Mouse (Mus musculus) MEL (cell line): ENCODE measurements around the gene Stat5a. TPM values are rescaled to one million over a fixed set of nuclear protein-coding genes. Genes with fewer than 3 reads are reported as not detected.

Source experiments
- DNase-seq: peaks from one replicate; pipeline ENCODE4 v3.0.0; 2011; ENCODE audit warnings: low read depth, low spot score
- H3K27ac ChIP-seq: 2 replicates; pipeline ENCODE4 v1.5.1; 2012; ENCODE audit warnings: low read depth, mild to moderate bottlenecking, control low read depth, low read length, moderate library complexity; ENCODE audit not compliant: control insufficient read depth
- H3K27me3 ChIP-seq, 2 experiments: fragments of 150-350 bp in 1 of 2; sonication (generic) in 1 of 2; 2 replicates each; pipeline ENCODE4 v1.6.1; 2012; ENCODE audit warnings: low read length in 2 of 2, mild to moderate bottlenecking in 2 of 2, improper control_type of control experiment in 1 of 2, moderate library complexity in 1 of 2; ENCODE audit not compliant: insufficient read depth in 2 of 2, control insufficient read depth in 1 of 2
- H3K36me3 ChIP-seq, 2 experiments: 2 replicates each; pipeline ENCODE4 v1.6.1; 2012 to 2014; ENCODE audit warnings: low read length in 2 of 2, improper control_type of control experiment in 1 of 2, inconsistent platforms in 1 of 2, mild to moderate bottlenecking in 1 of 2; ENCODE audit not compliant: insufficient read depth in 2 of 2, control insufficient read depth in 1 of 2
- H3K4me1 ChIP-seq, 2 experiments: fragments of 150-350 bp in 1 of 2; sonication (generic) in 1 of 2; 2 replicates each; pipeline ENCODE4 v1.6.1; 2012; ENCODE audit warnings: low read length in 2 of 2, improper control_type of control experiment in 1 of 2, mild to moderate bottlenecking in 1 of 2; ENCODE audit not compliant: insufficient read depth in 2 of 2, control insufficient read depth in 1 of 2
- H3K4me3 ChIP-seq, 2 experiments: fragments of 150-350 bp in 1 of 2; sonication (generic) in 1 of 2; 2 replicates each; pipeline ENCODE4 v1.5.1; 2012; ENCODE audit warnings: low read depth in 2 of 2, low read length in 2 of 2, mild to moderate bottlenecking in 2 of 2, moderate library complexity in 2 of 2, control low read depth in 1 of 2, improper control_type of control experiment in 1 of 2; ENCODE audit not compliant: control insufficient read depth in 1 of 2, insufficient read depth in 1 of 2
- H3K79me2 ChIP-seq: 2 replicates; pipeline ENCODE4 v1.6.1; 2012; ENCODE audit warnings: mild to moderate bottlenecking, low read length, moderate library complexity; ENCODE audit not compliant: control insufficient read depth, poor library complexity, insufficient read depth
- H3K9ac ChIP-seq: 2 replicates; pipeline ENCODE4 v1.6.1; 2012; ENCODE audit warnings: low read depth, mild to moderate bottlenecking, control low read depth, low read length, moderate library complexity; ENCODE audit not compliant: control insufficient read depth, poor library complexity, severe bottlenecking
- H3K9me3 ChIP-seq: fragments of 150-350 bp; sonication (generic); replicated peaks from 2 replicates; pipeline ENCODE4 v1.6.1; 2012; ENCODE audit warnings: mild to moderate bottlenecking, low read length, improper control_type of control experiment, moderate library complexity; ENCODE audit not compliant: insufficient read depth
- CHD1 ChIP-seq: IDR thresholded peaks from 2 replicates; pipeline ENCODE4 v1.6.1; 2012; ENCODE audit warnings: low read depth, mild to moderate bottlenecking, inconsistent platforms, low read length, improper control_type of control experiment
- CHD2 ChIP-seq: IDR thresholded peaks from 2 replicates; pipeline ENCODE4 v1.6.1; 2011; ENCODE audit warnings: low read length, improper control_type of control experiment
- CTCF ChIP-seq, 3 experiments: IDR thresholded peaks in 2 of 3; conservative IDR thresholded peaks in 1 of 3; 2 replicates each; pipeline ENCODE4 v1.5.1; 2011 to 2012; ENCODE audit warnings: low read length in 3 of 3, low read depth in 2 of 3, mild to moderate bottlenecking in 2 of 3, improper control_type of control experiment in 1 of 3, inconsistent platforms in 1 of 3, mixed read lengths in 1 of 3, moderate library complexity in 1 of 3; ENCODE audit not compliant: control insufficient read depth in 1 of 3, insufficient read depth in 1 of 3, poor library complexity in 1 of 3, severe bottlenecking in 1 of 3
- ELF1 ChIP-seq: IDR thresholded peaks from 2 replicates; pipeline ENCODE4 v1.6.1; 2014; ENCODE audit warnings: low read depth, mild to moderate bottlenecking, inconsistent platforms, low read length, improper control_type of control experiment, moderate library complexity
- EP300 ChIP-seq, 2 experiments: IDR thresholded peaks; 2 replicates each; pipeline ENCODE4 v1.6.1; 2011; ENCODE audit warnings: improper control_type of control experiment in 2 of 2, low read length in 2 of 2, low read depth in 1 of 2, mild to moderate bottlenecking in 1 of 2
- ETS1 ChIP-seq: IDR thresholded peaks from 2 replicates; pipeline ENCODE4 v1.6.1; 2012; ENCODE audit warnings: low read depth, mild to moderate bottlenecking, inconsistent platforms, low read length, improper control_type of control experiment, moderate library complexity
- GABPA ChIP-seq: IDR thresholded peaks from 2 replicates; pipeline ENCODE4 v1.6.1; 2012; ENCODE audit warnings: low read depth, mild to moderate bottlenecking, inconsistent platforms, low read length, improper control_type of control experiment, moderate library complexity
- HCFC1 ChIP-seq: IDR thresholded peaks from 2 replicates; pipeline ENCODE4 v1.6.1; 2012; ENCODE audit warnings: low read depth, mild to moderate bottlenecking, inconsistent platforms, low read length, improper control_type of control experiment, moderate library complexity
- KAT2A ChIP-seq: conservative IDR thresholded peaks from 2 replicates; pipeline ENCODE4 v1.6.1; 2012; ENCODE audit warnings: low read depth, low read length, improper control_type of control experiment, inconsistent platforms
- MAFK ChIP-seq: IDR thresholded peaks from 2 replicates; pipeline ENCODE4 v1.6.1; 2011; ENCODE audit warnings: low read depth, mild to moderate bottlenecking, low read length, improper control_type of control experiment, borderline replicate concordance
- MAX ChIP-seq: IDR thresholded peaks from 2 replicates; pipeline ENCODE4 v1.6.1; 2011; ENCODE audit warnings: low read length, improper control_type of control experiment
- MEF2A ChIP-seq: IDR thresholded peaks from 2 replicates; pipeline ENCODE4 v1.6.1; 2014; ENCODE audit warnings: low read depth, mild to moderate bottlenecking, inconsistent platforms, low read length, improper control_type of control experiment; ENCODE audit not compliant: poor library complexity, insufficient replicate concordance, severe bottlenecking; ENCODE audit errors: extremely low read depth
- MXI1 ChIP-seq: IDR thresholded peaks from 2 replicates; pipeline ENCODE4 v1.6.1; 2011; ENCODE audit warnings: mild to moderate bottlenecking, low read depth, low read length, improper control_type of control experiment
- MYB ChIP-seq: IDR thresholded peaks from 2 replicates; pipeline ENCODE4 v1.6.1; 2011; ENCODE audit warnings: mild to moderate bottlenecking, low read depth, low read length, improper control_type of control experiment
- MYC ChIP-seq: IDR thresholded peaks from 2 replicates; pipeline ENCODE4 v1.6.1; 2011; ENCODE audit warnings: low read depth, mild to moderate bottlenecking, low read length, improper control_type of control experiment, moderate library complexity
- NELFE ChIP-seq: IDR thresholded peaks from 2 replicates; pipeline ENCODE4 v1.6.1; 2011; ENCODE audit warnings: low read depth, low read length, improper control_type of control experiment
- NRF1 ChIP-seq: IDR thresholded peaks from 2 replicates; pipeline ENCODE4 v1.6.1; 2014; ENCODE audit warnings: low read depth, mild to moderate bottlenecking, inconsistent platforms, low read length, improper control_type of control experiment, moderate library complexity; ENCODE audit not compliant: poor library complexity, insufficient read depth, severe bottlenecking
- POLR2A ChIP-seq, 2 experiments: IDR thresholded peaks; 2 replicates each; pipeline ENCODE4 v1.6.1; 2011 to 2012; ENCODE audit warnings: low read length in 2 of 2, mild to moderate bottlenecking in 2 of 2, control low read depth in 1 of 2, improper control_type of control experiment in 1 of 2, low read depth in 1 of 2, moderate library complexity in 1 of 2; ENCODE audit not compliant: control insufficient read depth in 1 of 2, insufficient read depth in 1 of 2, poor library complexity in 1 of 2
- POLR2AphosphoS5 ChIP-seq: IDR thresholded peaks from 2 replicates; pipeline ENCODE4 v1.6.1; 2012; ENCODE audit warnings: low read depth, borderline replicate concordance, mild to moderate bottlenecking, inconsistent platforms, low read length, moderate library complexity, mixed read lengths
- RAD21 ChIP-seq: IDR thresholded peaks from 2 replicates; pipeline ENCODE4 v1.6.1; 2011; ENCODE audit warnings: mild to moderate bottlenecking, low read depth, low read length, improper control_type of control experiment
- RCOR1 ChIP-seq: IDR thresholded peaks from 2 replicates; pipeline ENCODE4 v1.6.1; 2012; ENCODE audit warnings: low read depth, mild to moderate bottlenecking, inconsistent platforms, low read length, improper control_type of control experiment
- SIN3A ChIP-seq: IDR thresholded peaks from 2 replicates; pipeline ENCODE4 v1.6.1; 2012; ENCODE audit warnings: low read length, improper control_type of control experiment, inconsistent platforms
- SMC3 ChIP-seq: IDR thresholded peaks from 2 replicates; pipeline ENCODE4 v1.6.1; 2011; ENCODE audit warnings: low read depth, low read length, improper control_type of control experiment
- TAL1 ChIP-seq: IDR thresholded peaks from 2 replicates; pipeline ENCODE4 v1.6.1; 2012; ENCODE audit warnings: mild to moderate bottlenecking, inconsistent platforms, low read length, moderate library complexity, mixed read lengths
- TBP ChIP-seq: IDR thresholded peaks from 2 replicates; pipeline ENCODE4 v1.8.0; 2011; ENCODE audit warnings: low read depth, low read length, improper control_type of control experiment
- ZC3H11A ChIP-seq: IDR thresholded peaks from 2 replicates; pipeline ENCODE4 v1.6.1; 2012; ENCODE audit warnings: low read depth, mild to moderate bottlenecking, inconsistent platforms, low read length, improper control_type of control experiment
- ZKSCAN1 ChIP-seq: IDR thresholded peaks from 2 replicates; pipeline ENCODE4 v1.6.1; 2012; ENCODE audit warnings: low read depth, mild to moderate bottlenecking, inconsistent platforms, low read length, improper control_type of control experiment, moderate library complexity
- ZMIZ1 ChIP-seq: IDR thresholded peaks from 2 replicates; pipeline ENCODE4 v1.6.1; 2012; ENCODE audit warnings: low read depth, mild to moderate bottlenecking, inconsistent platforms, low read length, improper control_type of control experiment, moderate library complexity
- ZNF384 ChIP-seq: IDR thresholded peaks from 2 replicates; pipeline ENCODE4 v1.6.1; 2012; ENCODE audit warnings: low read depth, mild to moderate bottlenecking, inconsistent platforms, low read length, improper control_type of control experiment
- polyA plus RNA-seq, 2 experiments: library from polyadenylated mRNA; stranded (reverse) in 1 of 2; unstranded in 1 of 2; fragments of >175 nt in 1 of 2; fragments of >200 nt in 1 of 2; gene quantifications; 2 replicates each; pipeline versions ENCODE4 v1.2.1 to v1.2.4; 2012; ENCODE audit warnings: low replicate concordance in 2 of 2, low read depth in 1 of 2; ENCODE audit not compliant: insufficient read length in 2 of 2, insufficient read depth in 1 of 2, missing spikeins in 1 of 2
- total RNA-seq: library from RNA; depleted of rRNA; stranded (reverse); fragments of 300-350 nt; gene quantifications from 2 replicates; pipeline ENCODE4 v1.2.3, GENCODE M21; 2012

Gene Stat5a
- total and polyA plus RNA-seq, 3 experiments: 54.2 to 86.8 TPM; not detected in 1

DNA sequence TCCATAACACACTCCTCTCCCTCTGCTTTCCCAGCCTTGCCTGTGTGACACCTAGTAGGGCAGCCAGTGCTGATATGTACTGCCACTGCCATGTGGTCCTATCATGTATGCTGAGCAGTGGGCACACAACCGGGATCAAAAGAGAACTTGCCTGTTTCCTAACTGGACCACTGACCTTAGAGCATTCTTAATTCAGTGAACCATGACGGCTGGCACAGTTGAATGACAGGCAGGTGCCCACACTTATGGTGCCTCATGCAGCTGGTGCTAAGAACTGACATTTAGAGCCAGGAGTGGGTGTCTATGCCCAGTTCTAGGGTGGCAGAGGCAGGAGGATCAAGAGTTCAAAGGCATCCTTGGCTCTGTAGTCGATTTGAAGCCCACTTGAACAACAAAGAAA lies 16.6 kb downstream of the Stat5a start:
- H3K36me3 ChIP-seq: peaks cover 0 to 16% of the 10 kb centered on the region in 2 experiments; a peak in 2 of 4 replicates

DNA sequence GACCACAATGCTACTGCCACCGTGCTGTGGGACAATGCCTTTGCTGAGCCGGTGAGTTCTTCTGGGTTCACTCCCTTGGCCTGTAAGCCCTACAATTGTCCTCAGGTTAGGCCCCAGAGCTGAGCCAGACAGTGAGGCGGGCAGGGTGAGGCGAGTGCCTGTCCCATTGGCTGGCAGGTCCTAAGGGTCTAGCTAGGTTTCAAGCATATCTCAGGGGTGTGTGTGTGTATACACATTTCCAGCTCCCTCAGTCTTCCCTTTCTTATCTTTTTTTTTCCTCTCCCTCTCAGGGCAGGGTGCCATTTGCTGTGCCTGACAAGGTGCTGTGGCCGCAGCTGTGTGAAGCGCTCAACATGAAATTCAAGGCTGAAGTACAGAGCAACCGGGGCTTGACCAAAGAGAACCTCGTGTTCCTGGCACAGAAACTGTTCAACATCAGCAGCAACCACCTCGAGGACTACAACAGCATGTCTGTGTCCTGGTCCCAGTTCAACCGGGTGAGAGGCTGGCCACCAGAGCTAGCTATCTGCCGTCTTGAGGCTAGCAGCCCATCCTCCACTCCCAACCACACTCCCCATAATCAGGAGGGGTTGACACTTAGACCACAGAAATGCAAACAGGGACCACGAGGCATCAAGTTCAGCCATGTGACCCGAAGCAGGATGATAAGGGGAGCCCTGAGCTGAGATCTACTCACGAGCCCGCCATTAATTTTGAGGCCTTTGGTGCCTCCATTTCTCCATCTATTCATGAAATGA lies 20.3 kb downstream of the Stat5a start:
- no peaks in the 10 kb centered on the region for H3K79me2 ChIP-seq
- no peak overlapping the region for H3K4me3 ChIP-seq
- H3K4me1 ChIP-seq: no peaks in the 10 kb centered on the region

More for the DNA sequence above, 16.6 kb downstream of the Stat5a start:
- no peaks in the 10 kb centered on the region for H3K9me3 ChIP-seq
- no peaks in the 10 kb centered on the region for H3K27me3 ChIP-seq
- no peak overlapping the region for H3K27ac ChIP-seq
- no peak overlapping the region for H3K9ac ChIP-seq
- TF ChIP-seq CTCF (IDR thresholded peaks at IDR 0.05 in 2 of 3, conservative IDR thresholded peaks at IDR 0.05 in 1 of 3; ENCODE audit: control insufficient read depth in 1 of 3, insufficient read depth in 1 of 3, low read depth in 2 of 3, low read length in 3 of 3, poor library complexity in 1 of 3, severe bottlenecking in 1 of 3) (no peak), ZKSCAN1 (peak; percentile 44; the same call in 1 of the 2 replicates)
- no peak overlapping the region for H3K4me3 ChIP-seq
- H3K79me2 ChIP-seq: no peaks in the 10 kb centered on the region
- H3K4me1 ChIP-seq: no peaks in the 10 kb centered on the region
- DNase-seq: no peak

DNA sequence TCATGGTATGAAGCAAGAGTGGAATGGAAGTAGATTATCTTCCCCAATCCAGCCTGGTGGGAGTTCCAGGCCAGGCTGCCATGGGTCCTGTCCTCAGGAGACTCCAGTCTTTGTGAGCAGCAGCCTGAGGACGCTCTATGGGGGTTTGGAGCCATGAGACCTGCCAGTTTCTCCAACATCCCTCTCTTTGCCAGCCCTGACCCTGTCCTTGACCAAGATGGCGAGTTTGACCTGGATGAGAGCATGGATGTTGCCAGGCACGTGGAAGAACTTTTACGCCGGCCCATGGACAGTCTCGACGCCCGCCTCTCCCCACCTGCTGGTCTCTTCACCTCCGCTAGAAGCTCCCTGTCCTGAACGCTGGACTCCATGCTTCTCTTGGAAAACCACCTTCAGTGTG lies 24.5 kb downstream of the Stat5a start:
- Histone ChIP-seq H3K79me2 (no peaks in the 10 kb centered on the region), H3K4me3 (no peak overlapping the region), H3K9ac (no peak overlapping the region), H3K36me3 (peaks cover 12 to 39% of the 10 kb centered on the region in 2 experiments), H3K27ac (no peak overlapping the region), H3K4me1 (peaks cover 34 to 35% of the 10 kb centered on the region in 2 experiments), H3K27me3 (no peaks in the 10 kb centered on the region), H3K9me3 (no peaks in the 10 kb centered on the region)
- no peak for TF ChIP-seq CHD1
- TF ChIP-seq KAT2A: no peak
- TF ChIP-seq RCOR1: no peak
- TF ChIP-seq MXI1: no peak
- no peak for TF ChIP-seq CHD2
- TF ChIP-seq EP300 (IDR thresholded peaks at IDR 0.05; ENCODE audit: low read depth in 1 of 2, low read length in 2 of 2): no peak
- TF ChIP-seq ZC3H11A: no peak
- no peak for TF ChIP-seq MEF2A
- TF ChIP-seq MYC: no peak
- no peak for TF ChIP-seq ZMIZ1
- no peak for TF ChIP-seq HCFC1
- no peak for TF ChIP-seq TBP
- TF ChIP-seq GABPA: no peak
- no peak for TF ChIP-seq RAD21
- no peak for TF ChIP-seq POLR2A (IDR thresholded peaks at IDR 0.05; ENCODE audit: control insufficient read depth in 1 of 2, insufficient read depth in 1 of 2, low read depth in 1 of 2, low read length in 2 of 2, poor library complexity in 1 of 2)
- TF ChIP-seq ZNF384: no peak
- no peak for TF ChIP-seq TAL1
- no peak for DNase-seq

More for the DNA sequence above, 20.3 kb downstream of the Stat5a start:
- H3K9ac ChIP-seq: no peak overlapping the region
- TF ChIP-seq POLR2A (IDR thresholded peaks at IDR 0.05; ENCODE audit: control insufficient read depth in 1 of 2, insufficient read depth in 1 of 2, low read depth in 1 of 2, low read length in 2 of 2, poor library complexity in 1 of 2) (no peak), MAFK (no peak), ZMIZ1 (no peak), SMC3 (no peak), MXI1 (no peak), ELF1 (no peak), CHD1 (no peak), NRF1 (no peak), KAT2A (no peak), CTCF (IDR thresholded peaks at IDR 0.05 in 2 of 3, conservative IDR thresholded peaks at IDR 0.05 in 1 of 3; ENCODE audit: control insufficient read depth in 1 of 3, insufficient read depth in 1 of 3, low read depth in 2 of 3, low read length in 3 of 3, poor library complexity in 1 of 3, severe bottlenecking in 1 of 3) (no peak), EP300 (IDR thresholded peaks at IDR 0.05; ENCODE audit: low read depth in 1 of 2, low read length in 2 of 2) (no peak), SIN3A (no peak), MYB (no peak), POLR2AphosphoS5 (no peak), MAX (no peak), NELFE (no peak), ETS1 (no peak)
- TF ChIP-seq, all 39 proteins: peak for 0
- DNase-seq: no peak
- peaks cover 0 to 15% of the 10 kb centered on the region in 2 experiments; a peak in 2 of 4 replicates for H3K36me3 ChIP-seq
- no peaks in the 10 kb centered on the region for H3K27me3 ChIP-seq
- no peaks in the 10 kb centered on the region for H3K9me3 ChIP-seq
- no peak overlapping the region for H3K27ac ChIP-seq
